Mouse (Mus musculus): ENCODE results near the gene Glipr1l2. TPM values are rescaled to one million over a fixed set of nuclear protein-coding genes. Genes with fewer than 3 reads are reported as not detected.
"Not testable (repeated sequence)": the region's sequence is repeated elsewhere in the genome, so short reads cannot be mapped to it uniquely, and the experiment has no call there.

The Glipr1l2 gene
- not detected in 2 replicates for total RNA-seq (2015; ENCODE audit: low replicate concordance)
- 0.85 TPM in 1 of 2 replicates, not detected in the other for total RNA-seq (2017; ENCODE audit: low replicate concordance)

- ATAC-seq (replicated peaks; ENCODE audit: low FRiP score, poor library complexity, severe bottlenecking) = no peak
These were observed at the start of gene Glipr1l2 for GRCm38 (mm10) chr10:112083157-112083556. TSS of gene Glipr1l2 (plus strand) at chr10:112083354.

DNA sequence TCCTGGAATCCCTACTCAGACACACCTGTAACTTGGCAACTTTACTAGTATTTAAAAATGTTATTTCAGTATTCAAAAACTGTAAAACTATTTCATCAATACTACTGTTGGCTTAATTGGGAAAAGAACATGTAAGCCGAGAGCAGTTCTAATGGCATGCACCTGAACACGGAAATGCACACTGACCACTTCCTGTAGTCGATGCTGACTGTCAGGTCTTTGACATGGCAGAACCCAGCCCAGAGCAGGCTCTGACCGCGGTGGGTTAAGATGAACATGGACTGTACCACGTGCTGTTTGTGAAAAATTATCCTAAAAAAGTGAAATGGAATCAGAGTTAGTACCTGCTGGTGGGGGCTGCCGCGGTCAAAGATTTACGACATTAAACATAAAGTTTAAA lies 39.6 kb upstream of the Glipr1l2 start:
- ATAC-seq (replicated peaks; ENCODE audit: low FRiP score, poor library complexity, severe bottlenecking) = not testable (repeated sequence)

GRCm38 (mm10) chr10:112044283-112044682 lies 38.9 kb upstream of the Glipr1l2 start:
- ATAC-seq (replicated peaks; ENCODE audit: low FRiP score, poor library complexity, severe bottlenecking) = not testable (repeated sequence)

GRCm38 (mm10) chr10:112051220-112051619 lies 31.9 kb upstream of the Glipr1l2 start:
- ATAC-seq (replicated peaks; ENCODE audit: low FRiP score, poor library complexity, severe bottlenecking) = no peak

DNA sequence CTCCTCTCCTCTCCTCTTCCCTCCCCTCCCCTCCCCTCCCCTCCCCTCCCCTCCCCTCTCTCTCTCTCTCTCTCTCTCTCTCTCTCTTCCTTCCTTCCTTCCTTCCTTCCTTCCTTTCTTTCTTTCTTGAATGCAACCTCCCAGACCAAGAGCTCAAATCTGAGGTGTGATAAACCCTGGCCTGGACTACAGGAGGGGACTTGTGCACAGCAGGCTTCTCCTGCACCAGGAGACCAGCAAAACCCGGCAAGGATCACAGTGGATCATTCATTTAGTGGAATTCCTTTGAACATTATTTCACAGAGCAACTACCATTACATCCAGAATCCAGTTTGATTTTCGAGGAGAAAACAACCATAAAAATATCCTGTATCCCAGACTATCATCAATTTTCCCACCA lies 31.2 kb upstream of the Glipr1l2 start:
- not testable (repeated sequence) for ATAC-seq (replicated peaks; ENCODE audit: low FRiP score, poor library complexity, severe bottlenecking)

DNA sequence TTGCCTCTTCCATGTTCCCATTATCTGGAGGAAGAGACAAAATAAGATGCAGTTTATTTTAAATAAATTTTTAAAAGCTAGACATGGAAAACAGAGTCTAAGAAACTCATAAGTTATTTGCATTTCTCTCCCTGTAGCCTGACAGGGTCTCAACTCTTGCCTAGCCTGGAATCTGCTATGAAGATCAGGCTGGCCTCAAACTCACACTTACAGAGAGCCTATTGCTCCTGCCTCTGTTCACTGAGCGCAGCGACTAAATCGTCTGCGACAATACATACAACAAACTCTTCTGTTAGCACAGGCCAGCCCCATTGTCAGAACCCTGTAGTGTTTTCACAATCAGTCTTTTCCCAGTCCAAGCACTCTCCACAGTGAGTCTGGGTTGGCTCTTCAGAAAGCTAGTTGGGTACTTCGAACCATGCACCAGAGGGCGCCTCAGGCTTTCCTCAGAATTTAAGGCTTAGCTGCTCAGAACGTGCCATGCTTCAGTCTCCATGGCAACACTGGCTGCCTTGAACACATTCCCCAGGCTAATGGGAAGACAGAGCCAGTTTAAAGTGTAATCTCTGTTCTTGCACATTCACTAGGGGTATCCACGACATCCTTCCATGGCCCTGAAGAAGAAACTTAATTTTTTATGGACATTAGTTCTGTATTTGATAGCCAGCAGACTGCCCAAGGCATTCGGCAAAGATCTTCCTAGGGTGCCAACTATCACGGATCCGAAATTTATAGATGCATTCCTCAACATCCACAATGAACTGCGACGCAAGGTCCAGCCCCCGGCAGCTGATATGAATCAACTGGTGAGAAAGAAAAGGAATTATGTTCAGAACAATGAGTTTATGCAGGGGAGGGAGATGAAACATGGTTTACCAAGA lies 23.2 kb upstream of the Glipr1l2 start, which contains the start of gene Glipr1l1:
Glipr1l1 (plus strand) TSS at position 488 of the 881 bp plus-strand sequence.
- ATAC-seq (replicated peaks; ENCODE audit: low FRiP score, poor library complexity, severe bottlenecking) = no peak

GRCm38 (mm10) chr10:112060583-112060934 lies 22.6 kb upstream of the Glipr1l2 start:
- not testable (repeated sequence) for ATAC-seq (replicated peaks; ENCODE audit: low FRiP score, poor library complexity, severe bottlenecking)

DNA sequence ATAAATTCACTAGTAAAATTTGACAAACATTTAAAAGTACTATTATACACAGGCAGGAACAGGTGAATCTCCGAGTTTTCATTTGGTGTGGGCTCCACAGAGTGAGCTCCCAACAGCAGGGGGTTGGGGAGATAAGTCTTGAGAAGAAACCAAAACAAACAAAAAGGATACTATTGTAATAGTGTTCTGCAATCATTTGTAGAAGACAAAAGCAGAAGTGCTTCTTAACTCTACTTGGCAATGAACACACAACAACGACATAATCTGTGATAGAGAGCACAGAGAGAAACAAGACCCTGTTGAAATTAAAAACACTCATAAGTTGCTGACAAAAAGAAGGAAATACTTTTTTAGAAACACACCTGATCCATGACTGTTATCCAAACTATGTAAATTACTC lies 3.1 kb upstream of the Glipr1l2 start:
- no peak for ATAC-seq (replicated peaks; ENCODE audit: low FRiP score, poor library complexity, severe bottlenecking)

GRCm38 (mm10) chr10:112105785-112106184 lies 22.6 kb downstream of the Glipr1l2 start:
- ATAC-seq (replicated peaks; ENCODE audit: low FRiP score, poor library complexity, severe bottlenecking) = not testable (repeated sequence)

- no peak for ATAC-seq (replicated peaks; ENCODE audit: low FRiP score, poor library complexity, severe bottlenecking)
These were observed 27.2 kb downstream of the Glipr1l2 start for GRCm38 (mm10) chr10:112110401-112110800.

- ATAC-seq (replicated peaks; ENCODE audit: low FRiP score, poor library complexity, severe bottlenecking) = not testable (repeated sequence)
These were observed 41.9 kb downstream of the Glipr1l2 start for GRCm38 (mm10) chr10:112125090-112125489.

DNA sequence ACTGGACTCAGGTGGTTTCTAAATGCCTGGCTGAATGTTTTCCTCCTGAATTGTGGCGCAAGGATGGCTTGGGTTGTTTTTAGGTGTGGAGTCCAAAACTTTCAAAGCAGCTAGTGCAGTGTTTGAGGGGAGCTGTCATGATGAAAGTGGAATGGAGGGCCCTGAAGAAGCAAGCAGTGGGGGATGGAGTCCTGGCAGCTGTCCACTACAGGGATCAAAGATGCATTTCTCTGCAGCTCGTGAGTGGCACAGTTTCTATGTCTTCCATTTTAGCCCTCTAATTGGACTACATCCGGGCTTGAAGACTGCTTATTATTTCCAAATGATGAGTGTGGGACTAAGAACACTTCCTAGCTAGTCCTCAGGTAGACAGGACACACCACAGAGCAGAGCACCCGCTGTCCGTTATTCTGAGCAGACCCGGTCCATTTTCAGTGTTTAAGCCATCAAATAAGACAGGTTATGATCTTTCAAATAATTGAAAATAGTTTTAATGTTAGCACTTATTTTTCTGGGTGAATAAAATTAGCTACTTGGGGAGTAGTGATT lies 44.6 kb downstream of the Glipr1l2 start:
- ATAC-seq (replicated peaks; ENCODE audit: low FRiP score, poor library complexity, severe bottlenecking) = not testable (repeated sequence)

DNA sequence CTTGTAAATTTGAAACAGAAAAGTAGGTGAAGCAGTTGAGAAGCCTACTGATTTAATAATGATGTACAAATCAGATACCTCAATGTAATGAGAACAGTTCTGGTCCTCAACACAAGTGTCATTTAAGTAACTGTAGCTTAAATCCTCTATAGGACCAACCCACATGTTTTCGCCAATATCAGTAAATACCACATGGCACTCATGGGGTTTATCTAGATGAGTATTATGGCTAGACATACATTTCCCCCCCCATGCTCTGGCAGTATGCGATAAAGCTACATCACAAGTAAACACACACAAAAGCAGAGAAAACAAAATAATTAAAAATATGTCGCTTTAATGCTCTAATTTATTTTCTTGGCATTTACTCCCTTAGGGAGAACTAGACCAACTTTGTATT lies 49.0 kb downstream of the Glipr1l2 start:
- peak; percentile 77; the same call in 1 of the 2 replicates for ATAC-seq (replicated peaks; ENCODE audit: low FRiP score, poor library complexity, severe bottlenecking)

- ATAC-seq (replicated peaks; ENCODE audit: low FRiP score, poor library complexity, severe bottlenecking) = no peak
These were observed 55.1 kb downstream of the Glipr1l2 start for GRCm38 (mm10) chr10:112138050-112138870.

- ATAC-seq (replicated peaks; ENCODE audit: low FRiP score, poor library complexity, severe bottlenecking) = no peak
These were observed 55.8 kb downstream of the Glipr1l2 start for GRCm38 (mm10) chr10:112138871-112139430.

DNA sequence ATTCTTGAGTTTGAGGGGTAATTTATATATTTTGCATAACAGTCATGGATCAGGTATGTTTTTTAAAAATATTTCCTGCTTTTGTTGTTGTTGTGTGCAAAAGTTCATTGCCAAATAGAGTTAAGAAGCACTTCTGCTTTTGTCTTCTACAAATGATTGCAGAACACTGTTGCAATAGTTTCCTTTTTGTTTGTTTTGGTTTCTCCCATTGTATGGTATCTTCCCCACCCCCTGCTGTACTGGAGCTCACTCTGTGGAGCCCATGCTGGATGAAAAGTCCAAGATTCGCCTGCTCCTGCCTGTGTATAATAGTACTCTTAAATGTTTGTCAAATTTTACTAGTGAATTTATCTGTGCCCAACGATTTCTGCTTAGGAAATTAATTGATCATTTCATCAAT lies 56.7 kb downstream of the Glipr1l2 start:
- no peak for ATAC-seq (replicated peaks; ENCODE audit: low FRiP score, poor library complexity, severe bottlenecking)
